Mouse (Mus musculus): Measurements from ENCODE around the gene Mbnl2.

GRCm38 (mm10) chr14:120373026-120374024 lies 97.9 kb downstream of the Mbnl2 start:
- TF ChIP-seq POLR2A (IDR thresholded peaks at IDR 0.05; ENCODE audit: insufficient read depth, low read length), result no peak
- no peak for TF ChIP-seq CTCF (IDR thresholded peaks at IDR 0.05; ENCODE audit: low read depth, low read length)

Data from ES-Bruce4 (cell line).